Mouse (Mus musculus) stomach, postnatal 0 days (tissue): ENCODE results near the gene Gm3448. TPM values are rescaled to one million over a fixed set of nuclear protein-coding genes. Genes with fewer than 3 reads are reported as not detected.
"Not testable (repeated sequence)": the region's sequence is repeated elsewhere in the genome, so short reads cannot be mapped to it uniquely, and the experiment has no call there.

Source experiments
- ATAC-seq: fragments of 200-750 bp; cut with Nextera tagmentation; 2 replicates; pipeline ENCODE4 v1.8.0; 2017; ENCODE audit not compliant: low FRiP score, low TSS enrichment
- DNase-seq: peaks from one replicate; pipeline ENCODE4 v3.0.0-alpha.2; 2016; ENCODE audit warnings: low spot score
- H3K27ac ChIP-seq: fragments of 300-500 bp; sonication (generic); replicated peaks from 2 replicates; pipeline ENCODE4 v1.5.1; 2014; ENCODE audit warnings: mild to moderate bottlenecking, control low read depth
- H3K27me3 ChIP-seq: fragments of 300-500 bp; sonication (generic); 2 replicates; pipeline ENCODE4 v1.6.1; 2014; ENCODE audit warnings: low read length; ENCODE audit not compliant: control insufficient read depth, insufficient read depth
- H3K36me3 ChIP-seq: fragments of 300-500 bp; sonication (generic); 2 replicates; pipeline ENCODE4 v1.6.1; 2014; ENCODE audit warnings: low read length, mixed read lengths; ENCODE audit not compliant: control insufficient read depth, insufficient read depth
- H3K4me1 ChIP-seq: fragments of 300-500 bp; sonication (generic); replicated peaks from 2 replicates; pipeline ENCODE4 v1.6.1; 2014; ENCODE audit warnings: antibody characterized with exemption; ENCODE audit not compliant: control insufficient read depth, insufficient read depth
- H3K4me2 ChIP-seq: fragments of 300-500 bp; sonication (generic); replicated peaks from 2 replicates; pipeline ENCODE4 v1.6.1; 2014; ENCODE audit warnings: low read depth, mild to moderate bottlenecking, control low read depth, moderate library complexity
- H3K4me3 ChIP-seq: fragments of 300-500 bp; sonication (generic); 2 replicates; pipeline ENCODE4 v1.5.1; 2014; ENCODE audit warnings: low read depth, low read length, control low read depth
- H3K9ac ChIP-seq: fragments of 300-500 bp; sonication (generic); 2 replicates; pipeline ENCODE4 v1.6.1; 2014; ENCODE audit warnings: mild to moderate bottlenecking, low read length, control low read depth, mixed read lengths
- H3K9me3 ChIP-seq: fragments of 300-500 bp; sonication (generic); 2 replicates; pipeline ENCODE4 v1.6.1; 2016; ENCODE audit warnings: low read length; ENCODE audit not compliant: control insufficient read depth
- CTCF ChIP-seq: IDR thresholded peaks from 2 replicates; pipeline ENCODE4 v1.5.1; 2016; ENCODE audit warnings: antibody characterized with exemption, low read depth, mild to moderate bottlenecking, moderate library complexity
- EP300 ChIP-seq: optimal IDR thresholded peaks from 2 replicates; pipeline ENCODE3; 2016; ENCODE audit warnings: antibody characterized with exemption
- WGBS: fragments of 180-500 bp; shearing (Covaris S2); extraction: QIAGEN DNeasy Blood & Tissue Kit; methylation state at CpG from one replicate; pipeline ENCODE4 v1.1.7; 2014; 5-methylcytosine and 5-hydroxymethylcytosine counted together
- polyA plus RNA-seq: library from polyadenylated mRNA; unstranded; fragments of >200 nt; fragmentation: Nextera tagmentation; extraction: Ambion mirVana; gene quantifications from 2 replicates; pipeline ENCODE4 v1.2.1, GENCODE M21; 2015

The Gm3448 gene
- polyA plus RNA-seq, 1 experiment from 2014 or later = 2.9 TPM

- peak; percentile 80 for DNase-seq
- Histone ChIP-seq H3K4me1 (no peaks in the 10 kb centered on the region), H3K4me3 (no peak overlapping the region), H3K9ac (no peak overlapping the region), H3K36me3 (peaks cover 2% of the 10 kb centered on the region; the same call in 1 of the 2 replicates), H3K27me3 (no peaks in the 10 kb centered on the region), H3K4me2 (0 out of 2 replicates have a peak overlapping the region, but pooled peaks have one; percentile 21), H3K27ac (no peak overlapping the region), H3K9me3 (no peaks in the 10 kb centered on the region)
- ATAC-seq = peak; percentile 70
- 40% methylated on average over 13 of the region's 13 CpGs for WGBS
- TF ChIP-seq EP300 = no peak
- TF ChIP-seq CTCF = peak; percentile 89
Measured at GRCm38 (mm10) chr17:15065391-15066024, 24.2 kb upstream of the Gm3448 start.

DNA sequence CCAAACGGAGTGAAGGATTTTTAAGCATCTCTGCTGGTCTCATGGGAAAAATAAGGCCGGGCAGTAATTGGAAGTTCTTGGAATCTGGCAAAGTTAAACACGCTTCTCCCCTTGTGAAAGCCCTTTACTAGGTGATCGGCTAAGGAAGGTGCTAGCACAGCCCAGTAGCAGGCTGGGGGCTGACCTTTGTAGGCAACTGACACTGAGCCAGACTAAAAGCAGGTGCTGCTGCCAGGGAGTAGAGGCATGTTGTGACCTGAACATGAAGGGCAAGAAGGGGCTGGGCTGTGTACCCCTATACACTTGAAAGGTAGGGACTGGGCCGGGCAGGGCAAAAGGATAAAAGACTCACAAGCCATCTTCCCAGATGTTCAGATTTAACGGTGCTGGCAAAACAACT is 19.0 kb upstream of the Gm3448 start:
- 85% methylated on average over 6 of the region's 6 CpGs for WGBS
- DNase-seq (no peak), ATAC-seq (no peak)
- Histone ChIP-seq H3K4me1 (no peaks in the 10 kb centered on the region), H3K9ac (no peak overlapping the region), H3K4me2 (no peak overlapping the region), H3K27me3 (no peaks in the 10 kb centered on the region), H3K4me3 (no peak overlapping the region), H3K9me3 (no peaks in the 10 kb centered on the region), H3K27ac (no peak overlapping the region), H3K36me3 (peaks cover 14% of the 10 kb centered on the region)
- TF ChIP-seq EP300 (no peak), CTCF (no peak)

- H3K27me3 ChIP-seq = no peaks in the 10 kb centered on the region
- ATAC-seq = no peak
- H3K9me3 ChIP-seq = no peaks in the 10 kb centered on the region
- H3K4me1 ChIP-seq = no peaks in the 10 kb centered on the region
- TF ChIP-seq CTCF (no peak), EP300 (no peak)
- H3K27ac ChIP-seq = no peak overlapping the region
- H3K4me2 ChIP-seq = no peak overlapping the region
- peaks cover 14% of the 10 kb centered on the region for H3K36me3 ChIP-seq
- no peak overlapping the region for H3K4me3 ChIP-seq
- no peak for DNase-seq
- no peak overlapping the region for H3K9ac ChIP-seq
- 91% methylated on average over 14 of the region's 14 CpGs for whole genome bisulfite sequencing
Measured at GRCm38 (mm10) chr17:15059646-15060045, 18.3 kb upstream of the Gm3448 start.

DNA sequence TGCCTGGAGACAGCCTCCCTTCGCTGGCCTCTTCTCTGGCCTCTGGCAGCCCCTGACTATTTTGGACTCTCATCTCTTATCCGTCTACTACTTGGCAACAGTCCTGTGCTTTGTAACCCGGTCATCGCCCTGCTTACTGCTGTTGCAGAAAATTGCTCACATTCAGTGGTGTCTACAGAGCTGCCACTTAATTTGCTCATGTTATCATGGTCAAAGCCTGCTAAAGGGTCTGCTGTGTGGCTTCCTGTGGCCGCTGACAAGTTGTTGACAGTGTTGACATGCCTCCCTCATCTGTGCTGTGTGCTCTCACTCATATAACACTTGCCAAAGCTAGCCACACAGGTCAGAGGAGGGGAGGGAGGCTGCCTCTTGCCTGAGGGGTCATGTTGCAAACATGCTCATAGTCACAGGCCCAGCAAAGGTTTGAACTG is 16.8 kb upstream of the Gm3448 start:
- Histone ChIP-seq H3K4me1 (no peaks in the 10 kb centered on the region), H3K27me3 (no peaks in the 10 kb centered on the region), H3K9ac (no peak overlapping the region), H3K36me3 (peaks cover 14% of the 10 kb centered on the region), H3K27ac (no peak overlapping the region), H3K9me3 (no peaks in the 10 kb centered on the region), H3K4me3 (no peak overlapping the region), H3K4me2 (no peak overlapping the region)
- 73% methylated on average over 5 of the region's 5 CpGs for WGBS
- no peak for DNase-seq
- TF ChIP-seq EP300 (no peak), CTCF (no peak)
- ATAC-seq = no peak

- 82% methylated on average over 4 of the region's 4 CpGs for WGBS
- ATAC-seq (no peak), DNase-seq (no peak)
- no peak for TF ChIP-seq CTCF
- no peak for TF ChIP-seq EP300
- no peaks in the 10 kb centered on the region for H3K9me3 ChIP-seq
- no peak overlapping the region for H3K4me2 ChIP-seq
- H3K4me3 ChIP-seq = no peak overlapping the region
- H3K4me1 ChIP-seq = no peaks in the 10 kb centered on the region
- no peak overlapping the region for H3K9ac ChIP-seq
- peaks cover 12% of the 10 kb centered on the region for H3K36me3 ChIP-seq
- no peak overlapping the region for H3K27ac ChIP-seq
- no peaks in the 10 kb centered on the region for H3K27me3 ChIP-seq
Measured at GRCm38 (mm10) chr17:15055925-15056324, 14.6 kb upstream of the Gm3448 start.

GRCm38 (mm10) chr17:15053829-15054200 is 12.5 kb upstream of the Gm3448 start:
- H3K36me3 ChIP-seq, H3K4me2 ChIP-seq, DNase-seq, H3K4me3 ChIP-seq, H3K27me3 ChIP-seq, H3K27ac ChIP-seq, H3K9me3 ChIP-seq, ATAC-seq, H3K4me1 ChIP-seq, H3K9ac ChIP-seq: not testable (repeated sequence)
- 88% methylated on average over 10 of the region's 13 CpGs for WGBS

DNA sequence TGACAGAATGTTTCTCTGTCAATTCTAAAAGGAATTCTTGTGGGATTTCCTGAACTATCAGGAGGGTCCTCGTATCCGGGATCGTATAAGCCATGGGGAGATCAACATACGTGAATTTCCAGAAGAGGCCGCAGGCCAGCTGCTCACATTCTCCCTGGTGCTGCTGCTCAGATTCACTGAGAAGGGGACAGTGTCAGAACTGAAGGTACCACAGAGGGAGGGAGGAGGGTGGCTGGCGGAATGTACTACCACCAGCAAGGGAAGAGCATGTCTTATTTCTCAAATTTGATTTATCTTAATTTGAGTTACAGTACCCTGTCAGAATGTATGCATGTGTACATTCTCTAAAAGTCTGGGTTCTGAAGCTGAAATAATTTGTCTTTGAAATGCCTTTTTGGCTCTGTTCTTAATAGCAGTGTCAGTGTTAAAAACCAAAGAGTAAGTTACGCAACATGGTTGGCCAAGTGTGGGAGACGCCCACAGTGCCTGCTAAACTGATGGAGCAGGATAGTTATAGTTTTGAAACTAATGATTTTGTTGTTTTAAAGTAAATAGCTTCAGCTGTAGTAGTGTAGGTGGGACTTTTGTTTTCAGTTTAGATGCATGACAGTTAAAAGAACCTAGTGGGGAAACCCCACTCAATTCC is 12.0 kb upstream of the Gm3448 start:
- not testable (repeated sequence) for H3K4me3 ChIP-seq, H3K9me3 ChIP-seq, DNase-seq, H3K4me1 ChIP-seq, H3K4me2 ChIP-seq, H3K36me3 ChIP-seq, H3K27ac ChIP-seq, H3K9ac ChIP-seq, H3K27me3 ChIP-seq
- 83% methylated on average over 5 of the region's 8 CpGs for WGBS
- ATAC-seq = peak; percentile 56; the same call in 1 of the 2 replicates

GRCm38 (mm10) chr17:15052766-15053165 is 11.4 kb upstream of the Gm3448 start:
- not testable (repeated sequence) for H3K4me2 ChIP-seq, DNase-seq, H3K4me3 ChIP-seq, H3K9me3 ChIP-seq, ATAC-seq, H3K27me3 ChIP-seq, H3K27ac ChIP-seq, H3K4me1 ChIP-seq, H3K9ac ChIP-seq, H3K36me3 ChIP-seq
- WGBS = 80% methylated on average over 1 of the region's 1 CpGs
